Mouse (Mus musculus) left cerebral cortex, postnatal 14 days (tissue): ENCODE data around the gene Chtf18. TPM values are rescaled to one million over a fixed set of nuclear protein-coding genes. Genes with fewer than 3 reads are reported as not detected.

Experiments
- DNase-seq, 2 experiments: peaks; one replicate each; pipeline ENCODE4 v3.0.0; 2021 to 2022; ENCODE audit warnings: low spot score in 2 of 2, mixed read lengths in 1 of 2
- intact Hi-C: fragments of 180-260 bp; cut with DNase I; formaldehyde crosslinking; loops from one replicate; pipeline ENCODE4 v1.15.1; 2025
- microRNA-seq, 2 experiments: library from miRNA; unstranded; fragments of <30 nt; microRNA quantifications; one replicate each; pipeline ENCODE4 v1.2.0; 2022
- total RNA-seq, 2 experiments: library from RNA; stranded (reverse); gene quantifications; 2 replicates each; pipeline ENCODE4 v1.2.3; 2021

Gene Chtf18
- total RNA-seq, 2 experiments from 2014 or later, result 1.9 to 4.3 TPM

GRCm38 (mm10) chr17:25681636-25682035, 45.6 kb downstream of the Chtf18 start:
- DNase-seq, result no peak
- intact Hi-C loops, result no loop called here

GRCm38 (mm10) chr17:25679818-25680217, 47.4 kb downstream of the Chtf18 start:
- intact Hi-C loops, result no loop called here

GRCm38 (mm10) chr17:25677969-25678368, 49.2 kb downstream of the Chtf18 start:
- no peak for DNase-seq
- intact Hi-C loops, result no loop called here

More at GRCm38 (mm10) chr17:25679818-25680217, 47.4 kb downstream of the Chtf18 start:
- no peak for DNase-seq

GRCm38 (mm10) chr17:25672982-25673381, 54.2 kb downstream of the Chtf18 start:
- intact Hi-C loops, result no loop called here
- no peak for DNase-seq

Small RNA genes within 50 kb of the gene (microRNA-seq; reads per million reads assigned to microRNA genes)
- gene Gm25083, result 0 reads per million in 2 experiments

Other genes with a start within 250 kb of the Chtf18 start
- under 1 TPM; 0.15 to 0.26 TPM for gene Sstr5, start 230.1 kb downstream of the Chtf18 start, total RNA-seq
- gene Sox8, start 156.7 kb downstream of the Chtf18 start, total RNA-seq, result 10 to 100 TPM; 62.2 to 70.1 TPM
- gene Lmf1, start 148.3 kb downstream of the Chtf18 start, total RNA-seq, result 10 to 100 TPM; 22.1 to 23.4 TPM
- gene Gng13, start 10.2 kb downstream of the Chtf18 start, total RNA-seq, result 100 to 1,000 TPM; 125 to 154 TPM
- 10 to 100 TPM; 34.2 to 35.5 TPM for gene Rpusd1, start 251 bp upstream of the Chtf18 start, total RNA-seq
- not detected for gene Mslnl, start 8.6 kb upstream of the Chtf18 start, total RNA-seq
- gene Msln, start 27.0 kb upstream of the Chtf18 start, total RNA-seq, result 1 to 10 TPM; 6.2 to 6.5 TPM
- gene Narfl, start 46.4 kb upstream of the Chtf18 start, total RNA-seq, result 10 to 100 TPM; 28.8 to 32.8 TPM
- 100 to 1,000 TPM; 127 to 140 TPM for gene Haghl, start 58.3 kb upstream of the Chtf18 start, total RNA-seq
- not detected for gene Ccdc78, start 59.2 kb upstream of the Chtf18 start, total RNA-seq
- gene Fam173a, start 65.5 kb upstream of the Chtf18 start, total RNA-seq, result 10 to 100 TPM; 82.7 to 87.4 TPM
- gene AC134908.4, start 68.2 kb upstream of the Chtf18 start, total RNA-seq, result not detected
- gene Metrn, start 69.7 kb upstream of the Chtf18 start, total RNA-seq, result 10 to 100 TPM; 73.5 to 84.2 TPM
- gene Fbxl16, start 81.7 kb upstream of the Chtf18 start, total RNA-seq, result 100 to 1,000 TPM; 460 to 479 TPM
- gene Wdr24, start 96.2 kb upstream of the Chtf18 start, total RNA-seq, result 10 to 100 TPM; 22.3 to 23.3 TPM
- 10 to 100 TPM; 59.1 to 59.6 TPM for gene Jmjd8, start 101.4 kb upstream of the Chtf18 start, total RNA-seq
- 100 to 1,000 TPM; 160 to 166 TPM for gene Stub1, start 106.0 kb upstream of the Chtf18 start, total RNA-seq
- 10 to 100 TPM; 85.8 to 89.7 TPM for gene Rhbdl1, start 109.9 kb upstream of the Chtf18 start, total RNA-seq
- gene Gm20683, start 114.3 kb upstream of the Chtf18 start, total RNA-seq, result 10 to 100 TPM; 29.0 to 29.5 TPM
- gene Rhot2, start 117.4 kb upstream of the Chtf18 start, total RNA-seq, result 10 to 100 TPM; 81.9 to 84.9 TPM
- 10 to 100 TPM; 34.2 to 37.9 TPM for gene Wdr90, start 134.1 kb upstream of the Chtf18 start, total RNA-seq
- gene Mcrip2, start 141.3 kb upstream of the Chtf18 start, total RNA-seq, result 10 to 100 TPM; 25.5 to 31.6 TPM
- gene Mettl26, start 147.7 kb upstream of the Chtf18 start, total RNA-seq, result 10 to 100 TPM; 37.6 to 40.3 TPM
- gene Wfikkn1, start 153.4 kb upstream of the Chtf18 start, total RNA-seq, result 1 to 10 TPM; 1.1 to 1.8 TPM
- 10 to 100 TPM; 53.7 to 57.3 TPM for gene Rab40c, start 192.3 kb upstream of the Chtf18 start, total RNA-seq
- gene Pigq, start 217.5 kb upstream of the Chtf18 start, total RNA-seq, result 100 to 1,000 TPM; 138 to 145 TPM
- gene Nhlrc4, start 217.5 kb upstream of the Chtf18 start, total RNA-seq, result not detected
- under 1 TPM in 1 of 2 experiments, not detected in 1; 0.13 TPM for gene A930017K11Rik, start 225.1 kb upstream of the Chtf18 start, total RNA-seq